Mouse (Mus musculus): Measurements from ENCODE around the gene Qars. TPM values are rescaled to one million over a fixed set of nuclear protein-coding genes. Genes with fewer than 3 reads are reported as not detected.
A peak's percentile ranks its signal among the peaks of the same experiment; 100 is the strongest.

The Qars gene
- polyA plus RNA-seq (2015; fragmentation: Nextera tagmentation; extraction: Ambion mirVana), result 56.6 and 68.2 TPM in 2 replicates

DNA sequence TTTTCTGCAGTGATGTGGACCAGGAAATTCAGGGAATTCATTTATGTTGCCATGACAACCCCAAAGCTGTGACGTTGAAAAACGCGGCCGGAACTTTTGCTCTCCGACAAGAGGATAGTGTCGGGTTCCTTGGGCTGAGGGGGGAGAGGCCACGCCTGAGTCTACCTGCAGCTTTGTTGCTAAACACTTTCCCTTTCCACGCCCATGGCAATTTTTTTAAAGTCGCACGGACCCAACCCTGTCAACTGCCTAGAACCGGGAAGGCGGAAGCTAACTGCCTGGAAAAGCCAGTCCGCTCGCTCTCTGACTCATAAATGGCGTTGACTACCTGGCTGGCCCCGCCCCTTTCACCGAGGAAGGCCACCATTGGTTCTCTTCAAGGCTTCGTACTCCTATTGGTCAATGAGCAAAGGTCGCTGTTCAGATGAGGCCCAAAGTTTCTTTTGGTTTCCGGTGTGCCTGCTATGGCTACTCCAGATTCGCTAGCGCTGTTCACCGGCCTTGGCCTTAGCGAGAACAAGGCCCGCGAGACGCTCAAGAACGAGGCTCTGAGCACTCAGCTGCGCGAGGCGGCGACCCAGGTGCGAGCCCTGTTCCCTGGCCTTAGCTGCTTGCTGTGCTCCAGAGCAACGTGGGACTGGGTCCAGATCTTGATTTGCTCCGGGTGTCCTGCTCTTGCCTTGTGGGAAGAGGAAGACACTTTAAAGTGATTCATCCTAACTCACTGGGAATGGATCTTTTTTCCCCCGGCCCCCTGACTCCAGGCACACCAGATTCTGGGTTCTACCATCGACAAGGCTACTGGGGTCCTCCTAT, at the start of gene Qars:
TSS of gene Qars (plus strand) at position 88 of the 816 bp plus-strand sequence.
- Histone ChIP-seq H3K36me3 (ENCODE audit: control insufficient read depth, insufficient read depth, low read length) (peaks cover 11% of the 10 kb centered on the region; the same call in 1 of the 2 replicates), H3K4me1 (ENCODE audit: control insufficient read depth, insufficient read depth, low read length) (peaks cover 17% of the 10 kb centered on the region), H3K27me3 (ENCODE audit: control insufficient read depth, insufficient read depth, low read depth, low read length) (no peaks in the 10 kb centered on the region), H3K4me3 (ENCODE audit: low read depth, low read length) (peak within 1 kb of the TSS; percentile 75), H3K4me2 (ENCODE audit: low read length) (peak within 1 kb of the TSS; percentile 89), H3K9ac (ENCODE audit: low read depth, low read length) (peak within 1 kb of the TSS; percentile 70), H3K9me3 (replicated peaks; ENCODE audit: control insufficient read depth, low read length, poor library complexity, severe bottlenecking) (no peaks in the 10 kb centered on the region), H3K27ac (ENCODE audit: low read length) (peak within 1 kb of the TSS; percentile 78)
- under 1% methylated on average over 37 of the region's 37 CpGs for WGBS
- peak; percentile 96 for ATAC-seq

DNA sequence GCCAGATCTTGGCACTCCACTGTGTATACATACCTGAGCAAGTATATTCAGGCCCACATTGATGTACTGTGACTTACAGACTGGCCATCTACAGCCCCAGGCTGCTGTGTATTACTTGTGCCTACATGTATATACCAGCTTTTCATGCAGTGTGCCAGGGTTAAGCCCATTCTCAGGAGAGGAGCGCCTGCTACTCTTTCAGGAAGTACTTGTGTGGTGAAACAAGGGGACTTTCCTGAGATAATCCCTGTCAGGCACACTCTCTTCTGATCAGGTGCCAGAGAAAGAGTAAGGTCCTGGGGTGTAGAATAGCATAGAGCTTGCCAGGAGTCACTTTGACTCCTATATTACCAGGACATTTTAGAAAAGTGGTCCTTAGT, 47.6 kb upstream of the Qars start:
- H3K27ac ChIP-seq (ENCODE audit: low read length), result peak overlapping the region; percentile 82
- H3K4me1 ChIP-seq (ENCODE audit: control insufficient read depth, insufficient read depth, low read length), result peaks cover 11% of the 10 kb centered on the region
- H3K36me3 ChIP-seq (ENCODE audit: control insufficient read depth, insufficient read depth, low read length), result peaks cover 11% of the 10 kb centered on the region
- H3K4me3 ChIP-seq (ENCODE audit: low read depth, low read length), result peak overlapping the region; percentile 82
- 88% methylated on average over 1 of the region's 1 CpGs for WGBS
- ATAC-seq, result peak; percentile 23; the same call in 1 of the 2 replicates
- no peaks in the 10 kb centered on the region for H3K9me3 ChIP-seq (replicated peaks; ENCODE audit: control insufficient read depth, low read length, poor library complexity, severe bottlenecking)
- H3K9ac ChIP-seq (ENCODE audit: low read depth, low read length), result no peak overlapping the region
- no peaks in the 10 kb centered on the region for H3K27me3 ChIP-seq (ENCODE audit: control insufficient read depth, insufficient read depth, low read depth, low read length)
- H3K4me2 ChIP-seq (ENCODE audit: low read length), result peak overlapping the region; percentile 66

DNA sequence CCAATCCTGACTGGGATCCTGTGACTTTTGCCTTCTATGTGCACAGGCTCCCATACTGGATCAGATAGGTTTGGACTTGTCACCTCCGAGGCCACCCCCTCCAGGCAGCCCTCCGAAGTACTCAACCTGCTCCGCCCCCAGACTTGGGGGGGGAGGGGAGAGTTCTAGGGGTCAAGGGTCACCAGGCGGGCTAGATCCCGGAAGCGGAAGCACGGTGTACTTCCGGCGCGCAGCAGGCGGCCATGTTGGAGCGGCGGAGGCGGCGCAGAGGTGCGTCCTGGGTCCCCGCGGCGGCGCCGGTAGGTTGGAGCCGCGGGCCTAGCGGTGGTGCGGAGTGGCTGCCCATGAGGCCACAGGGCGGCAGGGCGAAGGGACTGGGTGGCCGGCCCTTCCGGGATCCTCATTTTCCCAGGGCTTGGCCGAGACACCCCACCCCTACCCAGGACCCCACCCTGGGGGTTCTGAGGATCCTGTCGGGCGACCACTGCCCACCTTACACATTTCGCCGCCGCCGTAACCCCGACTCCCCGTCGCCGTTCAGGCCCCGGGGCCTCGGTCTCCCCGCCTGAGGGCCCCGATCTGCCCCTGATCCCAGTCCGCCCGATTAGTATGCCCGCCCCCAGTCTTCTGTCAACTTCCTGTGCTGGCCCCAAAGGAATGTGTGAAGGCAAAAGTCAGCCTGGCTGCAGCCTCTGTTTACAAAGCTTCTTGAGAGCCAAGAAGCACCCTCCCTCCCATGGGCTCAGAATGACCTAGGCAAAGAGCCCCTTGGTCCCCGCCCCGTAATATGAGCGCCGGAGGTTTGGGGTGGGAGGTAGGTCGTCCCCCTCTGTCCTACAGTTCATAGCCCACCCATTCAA, 47.0 kb upstream of the Qars start, which contains the start of gene Ccdc71:
TSS of gene Ccdc71 (plus strand) at position 209 of the 860 bp plus-strand sequence.
- H3K9me3 ChIP-seq (replicated peaks; ENCODE audit: control insufficient read depth, low read length, poor library complexity, severe bottlenecking), result no peaks in the 10 kb centered on the region
- peak within 1 kb of the TSS; percentile 82 for H3K27ac ChIP-seq (ENCODE audit: low read length)
- no peaks in the 10 kb centered on the region for H3K27me3 ChIP-seq (ENCODE audit: control insufficient read depth, insufficient read depth, low read depth, low read length)
- peak within 1 kb of the TSS; percentile 82 for H3K9ac ChIP-seq (ENCODE audit: low read depth, low read length)
- H3K4me1 ChIP-seq (ENCODE audit: control insufficient read depth, insufficient read depth, low read length), result peaks cover 11% of the 10 kb centered on the region
- WGBS, result under 1% methylated on average over 50 of the region's 52 CpGs
- H3K36me3 ChIP-seq (ENCODE audit: control insufficient read depth, insufficient read depth, low read length), result peaks cover 11% of the 10 kb centered on the region
- peak; percentile 86 for ATAC-seq
- peak within 1 kb of the TSS; percentile 66 for H3K4me2 ChIP-seq (ENCODE audit: low read length)
- H3K4me3 ChIP-seq (ENCODE audit: low read depth, low read length), result peak within 1 kb of the TSS; percentile 82

DNA sequence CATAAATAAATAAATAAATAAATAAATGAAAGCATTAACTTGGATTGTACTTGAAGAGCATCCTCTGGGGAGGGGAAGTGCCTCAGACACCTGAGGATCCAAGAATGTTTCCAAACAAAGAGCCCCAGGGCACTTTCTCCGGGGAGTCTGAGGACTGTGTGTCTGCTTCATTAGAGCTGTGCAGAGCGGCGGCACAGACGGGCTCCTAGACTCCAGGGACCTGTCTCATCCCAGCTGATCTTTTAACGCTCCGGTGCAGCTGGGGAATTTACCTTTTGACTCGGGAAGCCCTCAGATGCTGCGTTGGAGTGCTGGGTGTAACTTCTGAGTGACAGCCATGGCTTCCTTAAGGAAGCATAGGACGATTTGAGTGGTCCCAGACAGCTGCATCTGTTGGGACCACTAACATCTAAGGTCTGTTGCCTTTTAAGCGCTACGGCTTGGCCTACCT, 46.3 kb upstream of the Qars start, which contains the start of gene Klhdc8b:
TSS of gene Klhdc8b (minus strand) at position 401 of the 451 bp plus-strand sequence.
- 0 out of 2 replicates have a peak, but pooled peaks have one; percentile 10 for ATAC-seq
- H3K9me3 ChIP-seq (replicated peaks; ENCODE audit: control insufficient read depth, low read length, poor library complexity, severe bottlenecking), result no peaks in the 10 kb centered on the region
- H3K4me3 ChIP-seq (ENCODE audit: low read depth, low read length), result peak within 1 kb of the TSS; percentile 82
- 19% methylated on average over 11 of the region's 11 CpGs for WGBS
- H3K4me1 ChIP-seq (ENCODE audit: control insufficient read depth, insufficient read depth, low read length), result peaks cover 11% of the 10 kb centered on the region
- peaks cover 11% of the 10 kb centered on the region for H3K36me3 ChIP-seq (ENCODE audit: control insufficient read depth, insufficient read depth, low read length)
- H3K27me3 ChIP-seq (ENCODE audit: control insufficient read depth, insufficient read depth, low read depth, low read length), result no peaks in the 10 kb centered on the region
- peak within 1 kb of the TSS; percentile 82 for H3K27ac ChIP-seq (ENCODE audit: low read length)
- peak within 1 kb of the TSS; percentile 66 for H3K4me2 ChIP-seq (ENCODE audit: low read length)
- peak within 1 kb of the TSS; percentile 82 for H3K9ac ChIP-seq (ENCODE audit: low read depth, low read length)

DNA sequence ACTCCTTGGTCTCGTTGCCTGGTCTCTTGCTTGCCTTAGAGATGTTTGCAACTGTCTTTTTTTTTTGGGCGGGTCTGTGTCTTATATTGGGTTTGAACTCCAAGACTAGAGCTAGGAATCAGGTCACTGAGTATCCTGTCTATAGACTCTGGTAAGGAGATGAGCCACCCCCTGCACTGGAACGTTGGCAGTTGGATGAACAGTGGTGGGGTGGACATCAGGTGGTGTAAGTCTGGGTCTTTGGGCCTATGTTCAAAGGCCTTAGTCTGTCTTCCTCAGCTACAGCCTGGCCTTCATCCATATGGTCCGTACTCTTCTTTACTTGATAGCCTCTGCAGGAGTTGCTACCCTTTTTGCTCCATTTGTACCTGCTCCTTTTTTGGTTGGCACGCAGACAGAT, 45.8 kb upstream of the Qars start:
- Histone ChIP-seq H3K27me3 (ENCODE audit: control insufficient read depth, insufficient read depth, low read depth, low read length) (no peaks in the 10 kb centered on the region), H3K4me2 (ENCODE audit: low read length) (peak overlapping the region; percentile 66), H3K4me1 (ENCODE audit: control insufficient read depth, insufficient read depth, low read length) (peaks cover 11% of the 10 kb centered on the region), H3K27ac (ENCODE audit: low read length) (no peak overlapping the region), H3K9ac (ENCODE audit: low read depth, low read length) (peak overlapping the region; percentile 82; the same call in 1 of the 2 replicates), H3K4me3 (ENCODE audit: low read depth, low read length) (peak overlapping the region; percentile 82), H3K9me3 (replicated peaks; ENCODE audit: control insufficient read depth, low read length, poor library complexity, severe bottlenecking) (no peaks in the 10 kb centered on the region), H3K36me3 (ENCODE audit: control insufficient read depth, insufficient read depth, low read length) (peaks cover 11% of the 10 kb centered on the region)
- no peak for ATAC-seq
- WGBS, result 92% methylated on average over 5 of the region's 5 CpGs

GRCm38 (mm10) chr9:108462192-108462591, 45.3 kb upstream of the Qars start:
- no peaks in the 10 kb centered on the region for H3K9me3 ChIP-seq (replicated peaks; ENCODE audit: control insufficient read depth, low read length, poor library complexity, severe bottlenecking)
- H3K4me1 ChIP-seq (ENCODE audit: control insufficient read depth, insufficient read depth, low read length), result peaks cover 11% of the 10 kb centered on the region
- H3K9ac ChIP-seq (ENCODE audit: low read depth, low read length), result no peak overlapping the region
- no peak overlapping the region for H3K27ac ChIP-seq (ENCODE audit: low read length)
- ATAC-seq, result no peak
- peaks cover 11% of the 10 kb centered on the region for H3K36me3 ChIP-seq (ENCODE audit: control insufficient read depth, insufficient read depth, low read length)
- no peak overlapping the region for H3K4me2 ChIP-seq (ENCODE audit: low read length)
- H3K27me3 ChIP-seq (ENCODE audit: control insufficient read depth, insufficient read depth, low read depth, low read length), result no peaks in the 10 kb centered on the region
- H3K4me3 ChIP-seq (ENCODE audit: low read depth, low read length), result no peak overlapping the region
- 90% methylated on average over 10 of the region's 10 CpGs for WGBS

DNA sequence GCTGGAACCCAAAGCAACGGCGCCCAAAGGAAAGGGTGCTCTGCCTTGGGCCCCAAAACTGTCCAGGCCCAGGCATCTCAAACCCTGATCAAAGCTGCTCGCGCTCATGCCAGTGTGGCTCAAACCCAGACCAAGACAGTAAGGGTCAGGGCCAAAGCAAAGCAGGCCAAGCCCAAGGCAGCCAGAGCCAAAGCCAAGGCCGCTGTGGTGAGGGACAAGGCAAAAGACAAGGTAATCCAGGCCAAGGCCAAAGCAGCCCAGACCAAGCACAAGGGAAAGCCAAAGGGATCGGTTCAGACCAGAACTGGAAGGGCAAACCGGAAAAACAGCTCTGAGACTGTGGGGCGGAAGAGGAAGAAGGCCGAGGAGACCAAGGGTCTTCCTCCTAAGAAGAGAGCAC, 43.8 kb upstream of the Qars start:
- H3K9ac ChIP-seq (ENCODE audit: low read depth, low read length), result no peak overlapping the region
- WGBS, result 97% methylated on average over 9 of the region's 9 CpGs
- no peak overlapping the region for H3K4me3 ChIP-seq (ENCODE audit: low read depth, low read length)
- H3K9me3 ChIP-seq (replicated peaks; ENCODE audit: control insufficient read depth, low read length, poor library complexity, severe bottlenecking), result no peaks in the 10 kb centered on the region
- ATAC-seq, result no peak
- H3K4me1 ChIP-seq (ENCODE audit: control insufficient read depth, insufficient read depth, low read length), result peaks cover 11% of the 10 kb centered on the region
- H3K27me3 ChIP-seq (ENCODE audit: control insufficient read depth, insufficient read depth, low read depth, low read length), result no peaks in the 10 kb centered on the region
- H3K36me3 ChIP-seq (ENCODE audit: control insufficient read depth, insufficient read depth, low read length), result peaks cover 11% of the 10 kb centered on the region
- no peak overlapping the region for H3K4me2 ChIP-seq (ENCODE audit: low read length)
- H3K27ac ChIP-seq (ENCODE audit: low read length), result no peak overlapping the region

GRCm38 (mm10) chr9:108466219-108466618, 41.3 kb upstream of the Qars start:
- Histone ChIP-seq H3K4me3 (ENCODE audit: low read depth, low read length) (no peak overlapping the region), H3K27me3 (ENCODE audit: control insufficient read depth, insufficient read depth, low read depth, low read length) (no peaks in the 10 kb centered on the region), H3K9me3 (replicated peaks; ENCODE audit: control insufficient read depth, low read length, poor library complexity, severe bottlenecking) (no peaks in the 10 kb centered on the region), H3K27ac (ENCODE audit: low read length) (no peak overlapping the region), H3K4me2 (ENCODE audit: low read length) (no peak overlapping the region), H3K9ac (ENCODE audit: low read depth, low read length) (no peak overlapping the region), H3K4me1 (ENCODE audit: control insufficient read depth, insufficient read depth, low read length) (peaks cover 10% of the 10 kb centered on the region), H3K36me3 (ENCODE audit: control insufficient read depth, insufficient read depth, low read length) (peaks cover 11% of the 10 kb centered on the region)
- WGBS, result 94% methylated on average over 2 of the region's 2 CpGs
- no peak for ATAC-seq
